Mouse (Mus musculus) cerebellum, adult 2 months (tissue): ENCODE results near the gene Ern2. TPM values are rescaled to one million over a fixed set of nuclear protein-coding genes. Genes with fewer than 3 reads are reported as not detected.

Source experiments
- DNase-seq, 2 experiments: peaks; one replicate each; pipeline ENCODE4 v3.0.0; 2021
- H3K27ac ChIP-seq: fragments of 200-500 bp; 2 replicates; pipeline ENCODE4 v1.5.1; 2012; ENCODE audit warnings: low read length, control low read depth, inconsistent platforms; ENCODE audit not compliant: insufficient read depth
- H3K27me3 ChIP-seq: fragments of 200-500 bp; 2 replicates; pipeline ENCODE4 v1.6.1; 2012; ENCODE audit warnings: inconsistent platforms, mild to moderate bottlenecking, low read length, moderate library complexity; ENCODE audit not compliant: control insufficient read depth, insufficient read depth
- H3K4me1 ChIP-seq: fragments of 200-500 bp; 2 replicates; pipeline ENCODE4 v1.6.1; 2011; ENCODE audit warnings: low read length; ENCODE audit not compliant: control insufficient read depth, insufficient read depth
- H3K4me3 ChIP-seq: fragments of 200-500 bp; replicated peaks from 2 replicates; pipeline ENCODE3; 2011; ENCODE audit warnings: mild to moderate bottlenecking, low read depth, low read length, control low read depth; ENCODE audit not compliant: insufficient read depth
- CTCF ChIP-seq: fragments of 200-500 bp; IDR thresholded peaks from 2 replicates; pipeline ENCODE4 v1.5.1; 2011; ENCODE audit warnings: low read depth, mild to moderate bottlenecking, control low read depth, low read length, moderate library complexity, borderline replicate concordance; ENCODE audit not compliant: insufficient read depth
- POLR2A ChIP-seq: fragments of 200-500 bp; IDR thresholded peaks from 2 replicates; pipeline ENCODE4 v1.6.1; 2011; ENCODE audit warnings: low read length, control low read depth, borderline replicate concordance; ENCODE audit not compliant: insufficient read depth
- WGBS: fragments of 180-500 bp; shearing (Covaris S2); methylation state at CpG from one replicate; pipeline ENCODE4 v1.1.7; 2018; 5-methylcytosine and 5-hydroxymethylcytosine counted together
- polyA plus RNA-seq: library from polyadenylated mRNA; depleted of rRNA; stranded (reverse); fragments of >200 nt; gene quantifications from 2 replicates; pipeline ENCODE4 v1.2.3, GENCODE M21; 2012; rRNA removed

The Ern2 gene
- polyA plus RNA-seq: 0.11 and 0.21 TPM in 2 replicates

DNA sequence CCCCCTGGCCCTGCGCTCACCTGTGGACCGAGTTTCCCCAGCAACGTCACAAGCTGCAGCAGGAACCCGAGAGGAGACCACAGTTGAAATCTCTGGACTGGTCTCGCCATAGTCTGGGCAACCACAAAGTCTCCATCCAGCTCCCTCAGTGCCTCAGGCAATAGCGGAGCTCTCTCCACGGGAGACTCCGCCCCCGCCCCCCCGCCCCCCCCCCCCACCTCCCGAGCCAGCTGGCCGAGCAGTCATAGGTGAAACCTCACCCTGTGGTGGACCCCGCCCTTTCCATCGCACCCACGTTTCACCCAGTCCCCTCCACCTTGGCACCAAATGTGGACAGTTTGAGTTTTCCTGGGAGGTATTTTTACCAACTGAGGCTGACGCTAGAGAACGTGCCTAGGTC lies at the start of gene Ern2:
TSS of gene Ern2 (minus strand) at position 165 of the 400 bp plus-strand sequence.
- Histone ChIP-seq H3K4me1 (no peaks in the 10 kb centered on the region), H3K4me3 (no peak within 1 kb of the TSS), H3K27ac (no peak within 1 kb of the TSS), H3K27me3 (no peaks in the 10 kb centered on the region)
- TF ChIP-seq CTCF: no peak
- TF ChIP-seq POLR2A: no peak
- WGBS: 23% methylated on average over 15 of the region's 17 CpGs
- DNase-seq: no peak

DNA sequence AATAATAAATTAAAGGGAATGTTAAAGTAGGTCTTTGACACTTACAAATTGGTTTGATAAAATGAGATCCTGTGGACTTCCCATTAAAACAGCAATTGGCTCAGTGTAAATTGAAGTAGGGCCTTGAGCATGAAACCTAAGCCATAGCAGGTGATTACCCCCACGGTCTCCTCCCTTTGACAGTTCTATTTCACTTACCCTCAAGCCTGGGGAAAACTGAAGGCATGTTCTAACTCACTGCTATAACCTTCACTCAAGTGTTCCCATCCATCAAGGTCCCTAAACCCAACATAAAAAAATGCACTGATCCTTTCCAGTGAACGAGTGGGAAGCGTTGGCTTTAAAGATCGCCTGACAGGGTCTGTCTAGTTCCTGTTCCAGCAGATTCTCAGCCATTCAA lies 44.9 kb upstream of the Ern2 start:
- no peak for DNase-seq
- Histone ChIP-seq H3K4me3 (no peak overlapping the region), H3K27ac (no peak overlapping the region), H3K27me3 (no peaks in the 10 kb centered on the region), H3K4me1 (no peaks in the 10 kb centered on the region)
- no peak for TF ChIP-seq POLR2A
- TF ChIP-seq CTCF: no peak
- 87% methylated on average over 4 of the region's 4 CpGs for WGBS

DNA sequence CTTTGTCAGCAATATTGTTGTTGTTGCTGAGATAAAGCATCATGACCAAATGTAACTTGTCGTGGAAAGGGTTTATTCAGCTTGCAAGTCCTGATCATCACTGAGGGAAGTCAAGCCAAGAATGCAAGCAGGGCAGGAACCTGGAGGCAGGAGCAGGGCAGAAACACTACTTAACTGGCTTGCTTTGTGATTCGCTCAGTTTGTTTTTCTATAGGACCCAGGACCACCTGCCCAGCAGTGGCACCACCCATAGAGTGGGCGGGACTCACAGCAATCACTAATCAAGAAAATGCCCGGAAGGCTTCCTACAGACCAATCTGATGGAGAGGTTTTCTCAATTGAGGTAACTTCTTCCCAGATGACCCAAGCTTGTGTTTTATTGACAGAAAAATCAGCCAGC lies 43.9 kb upstream of the Ern2 start:
- Histone ChIP-seq H3K27ac (no peak overlapping the region), H3K4me3 (no peak overlapping the region), H3K4me1 (no peaks in the 10 kb centered on the region), H3K27me3 (no peaks in the 10 kb centered on the region)
- TF ChIP-seq POLR2A (no peak), CTCF (no peak)
- no peak for DNase-seq
- WGBS: 58% methylated on average over 4 of the region's 4 CpGs

DNA sequence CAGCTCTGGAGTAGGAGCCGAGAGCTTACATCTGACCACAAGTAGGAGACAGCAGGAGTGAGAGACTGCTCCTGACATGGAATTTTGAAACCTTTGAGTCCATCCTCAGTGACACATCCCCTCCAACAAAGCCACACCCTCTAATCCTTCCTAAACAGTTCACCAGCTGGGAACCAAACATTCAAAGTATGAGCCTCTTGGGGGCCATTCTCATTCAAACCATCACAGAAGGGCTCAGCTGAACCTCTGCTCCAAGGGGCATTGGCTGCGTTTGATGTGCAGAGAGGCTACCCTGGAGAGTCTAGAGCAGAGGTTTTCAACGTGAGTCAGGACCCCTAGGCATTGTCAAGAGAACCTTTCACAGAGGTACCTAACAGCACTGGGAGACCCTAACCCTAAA lies 43.3 kb upstream of the Ern2 start:
- Histone ChIP-seq H3K27ac (no peak overlapping the region), H3K4me1 (no peaks in the 10 kb centered on the region), H3K27me3 (no peaks in the 10 kb centered on the region), H3K4me3 (no peak overlapping the region)
- WGBS: 53% methylated on average over 3 of the region's 3 CpGs
- DNase-seq: no peak
- TF ChIP-seq CTCF (no peak), POLR2A (no peak)

DNA sequence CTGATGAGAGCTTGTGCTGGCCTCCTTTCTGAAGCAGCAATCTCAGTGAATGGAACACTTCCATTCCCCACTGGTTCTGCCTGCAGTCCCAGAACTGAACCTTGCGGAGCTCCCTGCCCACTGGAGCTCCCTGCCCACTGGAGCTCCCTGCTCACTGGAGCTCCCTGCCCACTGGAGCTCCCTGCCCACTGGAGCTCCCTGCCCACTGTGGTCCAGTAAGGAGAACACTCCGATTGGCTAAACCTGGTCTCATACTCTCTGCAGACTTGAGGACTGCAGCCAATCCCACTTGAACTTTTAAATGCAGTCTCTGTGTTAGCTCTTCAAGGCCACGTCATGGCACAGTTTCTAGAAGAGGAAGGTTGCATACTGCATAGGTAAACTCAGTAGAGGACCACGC lies 40.7 kb upstream of the Ern2 start:
- TF ChIP-seq CTCF (no peak), POLR2A (no peak)
- 84% methylated on average over 4 of the region's 4 CpGs for WGBS

DNA sequence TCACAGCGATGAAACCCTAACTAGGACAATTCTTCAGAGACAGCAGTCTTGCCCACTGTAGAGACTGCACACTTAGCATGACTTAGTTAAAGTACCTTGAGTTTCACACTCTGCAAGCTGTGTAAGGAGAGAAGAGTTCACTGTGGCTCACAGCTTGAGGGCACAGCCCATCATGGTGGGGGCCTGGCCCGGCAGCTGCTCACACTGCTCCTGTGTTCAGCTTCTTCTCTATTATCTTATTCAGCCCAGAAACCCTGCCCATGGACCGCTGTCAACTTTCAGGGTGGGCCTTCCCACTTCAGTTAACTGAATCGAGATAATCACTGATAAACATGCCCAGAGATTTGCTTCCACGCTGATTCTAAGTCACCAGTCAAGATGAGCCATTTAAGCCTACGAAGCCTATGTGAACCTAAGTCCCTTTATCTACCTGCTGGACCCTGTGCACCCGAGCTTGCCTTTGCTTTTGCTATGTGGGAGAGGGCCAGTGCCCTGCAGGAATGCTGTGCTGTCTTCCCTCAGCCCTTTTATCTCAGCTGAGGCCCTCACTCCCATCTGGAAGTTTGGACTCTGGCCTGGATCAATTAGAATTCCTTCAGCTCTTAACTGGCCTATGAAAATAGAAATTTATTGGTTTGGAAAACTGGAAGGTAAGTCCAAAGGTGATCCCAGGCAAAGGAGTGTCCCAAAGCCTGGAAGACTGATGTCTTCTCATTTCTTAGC lies 40.2 kb upstream of the Ern2 start:
- no peak for DNase-seq
- Histone ChIP-seq H3K27ac (no peak overlapping the region), H3K4me1 (no peaks in the 10 kb centered on the region), H3K4me3 (no peak overlapping the region), H3K27me3 (no peaks in the 10 kb centered on the region)
- TF ChIP-seq CTCF (no peak), POLR2A (no peak)
- WGBS: 65% methylated on average over 7 of the region's 7 CpGs

More for the DNA sequence above, 40.7 kb upstream of the Ern2 start:
- Histone ChIP-seq H3K4me3 (no peak overlapping the region), H3K27me3 (no peaks in the 10 kb centered on the region), H3K4me1 (no peaks in the 10 kb centered on the region), H3K27ac (no peak overlapping the region)
- no peak for DNase-seq

DNA sequence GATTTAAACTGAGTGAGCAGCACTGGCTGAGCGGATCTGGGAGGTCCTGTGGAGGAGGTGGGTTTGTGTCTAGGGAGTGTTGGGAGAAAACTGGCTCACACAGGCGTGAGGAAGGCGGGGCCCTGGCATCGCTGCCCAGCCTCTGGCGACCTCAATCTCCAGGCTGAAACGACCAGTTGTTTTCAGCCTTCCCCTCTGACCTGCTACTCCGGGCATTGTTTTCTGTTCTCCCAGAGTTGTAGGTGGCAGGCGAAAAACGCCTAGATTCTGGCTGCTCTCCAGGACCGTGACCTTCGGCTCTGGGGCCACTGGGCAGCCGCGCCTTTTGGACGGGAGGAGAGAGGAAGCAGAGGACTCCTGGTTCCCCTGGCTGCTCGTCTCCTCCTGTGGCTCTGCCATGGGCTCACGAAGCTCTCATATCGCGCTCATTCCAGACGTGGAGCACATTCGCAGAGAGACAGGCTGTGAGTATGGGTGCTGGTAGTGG lies 33.4 kb upstream of the Ern2 start, which contains the start of gene Chp2:
TSS of gene Chp2 (plus strand) at position 182 of the 487 bp plus-strand sequence.
- no peak for DNase-seq
- Histone ChIP-seq H3K27ac (no peak within 1 kb of the TSS), H3K27me3 (no peaks in the 10 kb centered on the region), H3K4me3 (no peak within 1 kb of the TSS), H3K4me1 (no peaks in the 10 kb centered on the region)
- 15% methylated on average over 20 of the region's 20 CpGs for WGBS
- TF ChIP-seq CTCF (no peak), POLR2A (no peak)

DNA sequence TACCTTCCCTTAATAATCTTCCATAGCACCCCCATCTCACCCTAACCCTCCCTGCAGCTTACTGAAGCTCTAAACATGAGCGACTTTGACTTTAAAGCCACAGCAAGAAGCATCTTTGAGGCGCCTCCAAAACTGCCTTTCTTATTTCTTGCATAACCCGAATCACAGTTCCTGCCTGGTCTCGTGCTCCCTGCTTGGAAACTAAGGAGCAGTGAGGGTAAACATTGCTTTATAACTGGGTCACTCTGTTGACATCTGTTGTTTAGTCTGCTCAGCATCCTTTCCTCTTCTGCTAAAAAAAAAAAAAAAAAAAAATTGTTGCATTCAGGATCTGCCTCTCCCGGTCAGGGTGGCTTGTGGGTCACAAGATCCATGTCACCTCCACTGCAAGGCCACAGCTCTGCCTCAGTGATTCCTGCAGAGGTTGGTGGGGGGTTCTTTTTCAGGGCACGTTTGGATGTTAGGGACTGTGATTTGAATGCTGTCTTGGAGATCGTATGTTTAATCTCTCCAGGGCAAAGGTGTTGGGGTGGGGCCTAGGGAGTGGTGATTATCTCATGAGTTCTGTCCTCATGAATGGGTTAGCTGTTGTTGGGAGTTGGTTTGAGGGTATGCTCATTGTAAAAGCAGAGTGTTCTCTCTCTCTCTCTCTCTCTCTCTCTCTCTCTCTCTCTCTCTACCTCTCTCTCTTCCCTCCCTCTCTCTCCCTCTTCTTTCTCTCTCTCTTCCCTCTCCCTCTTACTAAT lies 22.4 kb upstream of the Ern2 start:
- no peak for DNase-seq
- 53% methylated on average over 7 of the region's 7 CpGs for WGBS
- Histone ChIP-seq H3K4me1 (no peaks in the 10 kb centered on the region), H3K27me3 (no peaks in the 10 kb centered on the region; the same call in 1 of the 2 replicates), H3K27ac (no peak overlapping the region), H3K4me3 (no peak overlapping the region)
- TF ChIP-seq CTCF: no peak
- no peak for TF ChIP-seq POLR2A
